Mouse (Mus musculus): Measurements from ENCODE around the gene Ncaph2.

Gene Ncaph2

GRCm38 (mm10) chr15:89399716-89400115, 44.2 kb downstream of the Ncaph2 start:
- Histone ChIP-seq H3K4me1 (replicated peaks; ENCODE audit: low read depth, low read length) (peaks cover 32% of the 10 kb centered on the region), H3K36me3 (ENCODE audit: insufficient read depth, low read length) (no peaks in the 10 kb centered on the region), H3K27me3 (ENCODE audit: insufficient read depth, low read length) (peaks cover 7% of the 10 kb centered on the region; the same call in 1 of the 2 replicates), H3K4me3 (replicated peaks; ENCODE audit: low read length) (no peak overlapping the region), H3K9me3 (ENCODE audit: low read length) (no peaks in the 10 kb centered on the region)
- TF ChIP-seq NANOG (IDR thresholded peaks at IDR 0.05; ENCODE audit: borderline replicate concordance, low read length) (no peak), CTCF (conservative IDR thresholded peaks at IDR 0.05; ENCODE audit: low read length) (no peak), POU5F1 (IDR thresholded peaks at IDR 0.05; ENCODE audit: borderline replicate concordance, low read length) (no peak)

GRCm38 (mm10) chr15:89402471-89402870, 47.0 kb downstream of the Ncaph2 start:
- no peaks in the 10 kb centered on the region for H3K36me3 ChIP-seq (ENCODE audit: insufficient read depth, low read length)
- TF ChIP-seq NANOG (IDR thresholded peaks at IDR 0.05; ENCODE audit: borderline replicate concordance, low read length) (no peak), CTCF (conservative IDR thresholded peaks at IDR 0.05; ENCODE audit: low read length) (no peak), POU5F1 (IDR thresholded peaks at IDR 0.05; ENCODE audit: borderline replicate concordance, low read length) (no peak)
- H3K4me3 ChIP-seq (replicated peaks; ENCODE audit: low read length), result no peak overlapping the region
- H3K9me3 ChIP-seq (ENCODE audit: low read length), result peaks cover 5% of the 10 kb centered on the region; the same call in 1 of the 2 replicates
- H3K27me3 ChIP-seq (ENCODE audit: insufficient read depth, low read length), result no peaks in the 10 kb centered on the region
- H3K4me1 ChIP-seq (replicated peaks; ENCODE audit: low read depth, low read length), result peaks cover 47% of the 10 kb centered on the region

- TF ChIP-seq CTCF (conservative IDR thresholded peaks at IDR 0.05; ENCODE audit: low read length), result no peak
- TF ChIP-seq POU5F1 (IDR thresholded peaks at IDR 0.05; ENCODE audit: borderline replicate concordance, low read length), result no peak
- TF ChIP-seq NANOG (IDR thresholded peaks at IDR 0.05; ENCODE audit: borderline replicate concordance, low read length), result no peak
- H3K9me3 ChIP-seq (ENCODE audit: low read length), result peaks cover 28% of the 10 kb centered on the region
- H3K4me1 ChIP-seq (replicated peaks; ENCODE audit: low read depth, low read length), result peaks cover 29% of the 10 kb centered on the region
- no peak overlapping the region for H3K4me3 ChIP-seq (replicated peaks; ENCODE audit: low read length)
- no peaks in the 10 kb centered on the region for H3K36me3 ChIP-seq (ENCODE audit: insufficient read depth, low read length)
- H3K27me3 ChIP-seq (ENCODE audit: insufficient read depth, low read length), result peaks cover 18% of the 10 kb centered on the region
Measured at GRCm38 (mm10) chr15:89404831-89405623, 49.5 kb downstream of the Ncaph2 start.

- Histone ChIP-seq H3K4me3 (replicated peaks; ENCODE audit: low read length) (no peak overlapping the region), H3K27me3 (ENCODE audit: insufficient read depth, low read length) (peaks cover 24% of the 10 kb centered on the region), H3K36me3 (ENCODE audit: insufficient read depth, low read length) (no peaks in the 10 kb centered on the region), H3K4me1 (replicated peaks; ENCODE audit: low read depth, low read length) (peaks cover 20% of the 10 kb centered on the region), H3K9me3 (ENCODE audit: low read length) (peaks cover 28% of the 10 kb centered on the region)
- TF ChIP-seq POU5F1 (IDR thresholded peaks at IDR 0.05; ENCODE audit: borderline replicate concordance, low read length) (no peak), CTCF (conservative IDR thresholded peaks at IDR 0.05; ENCODE audit: low read length) (no peak), NANOG (IDR thresholded peaks at IDR 0.05; ENCODE audit: borderline replicate concordance, low read length) (no peak)
Measured at GRCm38 (mm10) chr15:89406691-89407090, 51.2 kb downstream of the Ncaph2 start.

- H3K4me1 ChIP-seq (replicated peaks; ENCODE audit: low read depth, low read length), result peaks cover 16% of the 10 kb centered on the region
- H3K9me3 ChIP-seq (ENCODE audit: low read length), result peaks cover 28% of the 10 kb centered on the region
- peaks cover 24% of the 10 kb centered on the region for H3K27me3 ChIP-seq (ENCODE audit: insufficient read depth, low read length)
- peak within 1 kb of the TSS; percentile 29; the same call in 1 of the 2 replicates for H3K4me3 ChIP-seq (replicated peaks; ENCODE audit: low read length)
- H3K36me3 ChIP-seq (ENCODE audit: insufficient read depth, low read length), result no peaks in the 10 kb centered on the region
- TF ChIP-seq POU5F1 (IDR thresholded peaks at IDR 0.05; ENCODE audit: borderline replicate concordance, low read length) (no peak), CTCF (conservative IDR thresholded peaks at IDR 0.05; ENCODE audit: low read length) (no peak), NANOG (IDR thresholded peaks at IDR 0.05; ENCODE audit: borderline replicate concordance, low read length) (no peak)
Measured at GRCm38 (mm10) chr15:89410118-89410517, 54.6 kb downstream of the Ncaph2 start, which contains the start of gene Syce3. TSS of gene Syce3 (minus strand) at chr15:89410503.

GRCm38 (mm10) chr15:89415282-89415681, 59.8 kb downstream of the Ncaph2 start:
- TF ChIP-seq NANOG (IDR thresholded peaks at IDR 0.05; ENCODE audit: borderline replicate concordance, low read length), result no peak
- TF ChIP-seq POU5F1 (IDR thresholded peaks at IDR 0.05; ENCODE audit: borderline replicate concordance, low read length), result no peak
- no peak for TF ChIP-seq CTCF (conservative IDR thresholded peaks at IDR 0.05; ENCODE audit: low read length)
- Histone ChIP-seq H3K36me3 (ENCODE audit: insufficient read depth, low read length) (no peaks in the 10 kb centered on the region), H3K9me3 (ENCODE audit: low read length) (no peaks in the 10 kb centered on the region), H3K4me1 (replicated peaks; ENCODE audit: low read depth, low read length) (peaks cover 32% of the 10 kb centered on the region), H3K4me3 (replicated peaks; ENCODE audit: low read length) (no peak overlapping the region), H3K27me3 (ENCODE audit: insufficient read depth, low read length) (peaks cover 10% of the 10 kb centered on the region)

GRCm38 (mm10) chr15:89421938-89422337, 66.4 kb downstream of the Ncaph2 start:
- H3K27me3 ChIP-seq (ENCODE audit: insufficient read depth, low read length), result peaks cover 19% of the 10 kb centered on the region
- TF ChIP-seq POU5F1 (IDR thresholded peaks at IDR 0.05; ENCODE audit: borderline replicate concordance, low read length), result no peak
- TF ChIP-seq CTCF (conservative IDR thresholded peaks at IDR 0.05; ENCODE audit: low read length), result no peak
- TF ChIP-seq NANOG (IDR thresholded peaks at IDR 0.05; ENCODE audit: borderline replicate concordance, low read length), result no peak
- peaks cover 45% of the 10 kb centered on the region for H3K4me1 ChIP-seq (replicated peaks; ENCODE audit: low read depth, low read length)
- peaks cover 9% of the 10 kb centered on the region for H3K36me3 ChIP-seq (ENCODE audit: insufficient read depth, low read length)
- no peaks in the 10 kb centered on the region for H3K9me3 ChIP-seq (ENCODE audit: low read length)
- H3K4me3 ChIP-seq (replicated peaks; ENCODE audit: low read length), result no peak overlapping the region
